Mouse (Mus musculus) CD4-positive naive resting alpha-beta T cell, adult 76 days (primary cell): ENCODE results near the gene Ephx4. TPM values are rescaled to one million over a fixed set of nuclear protein-coding genes. Genes with fewer than 3 reads are reported as not detected.

ENCODE experiments used
- total RNA-seq: library from RNA; stranded (reverse); gene quantifications from one replicate; pipeline ENCODE4 v1.2.4, GENCODE M21; 2023

Gene Ephx4
- 1.1 TPM for total RNA-seq

DNA sequence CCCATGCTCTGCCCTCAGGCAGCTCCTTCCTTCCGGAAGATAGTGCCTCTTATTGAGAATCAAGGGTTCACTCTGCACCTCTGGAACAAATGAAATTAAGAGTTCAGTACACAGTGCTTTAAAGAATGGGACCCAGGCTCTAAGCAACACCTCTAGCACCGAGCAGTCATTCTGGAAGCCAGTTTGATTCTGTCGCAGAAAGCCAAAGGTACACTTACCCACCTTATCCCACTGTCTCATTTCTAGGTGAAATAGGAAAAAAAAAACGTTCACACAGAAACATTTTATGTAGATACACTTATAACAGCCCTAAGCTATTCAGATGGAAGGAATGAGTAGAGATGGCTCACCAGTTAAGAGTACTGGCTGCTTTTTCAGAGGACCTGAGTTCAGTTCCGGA lies at the start of gene Ephx4:
Gene Ephx4 (plus strand): TSS at position 301 of the 400 bp plus-strand sequence.

DNA sequence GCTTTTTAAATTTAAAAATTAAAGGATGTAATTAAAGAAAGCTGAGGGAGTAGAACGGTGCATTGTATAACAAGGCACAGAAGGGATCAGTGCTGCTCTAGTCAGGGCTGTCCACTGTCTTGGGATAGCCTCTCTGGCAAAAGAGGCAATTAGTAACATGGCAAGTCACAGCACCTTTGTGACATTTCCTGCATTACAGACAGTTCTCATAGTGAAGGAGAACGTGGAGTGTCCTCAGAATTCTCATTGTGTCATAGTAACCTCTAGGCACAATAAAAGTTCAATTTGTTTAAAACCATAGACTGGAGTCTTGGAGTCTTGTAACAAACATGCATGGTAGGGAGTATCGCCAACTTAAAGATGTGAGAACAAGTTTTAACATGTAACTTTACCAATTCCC lies 28.7 kb downstream of the Ephx4 start, which contains the start of gene Lpcat2b:
Gene Lpcat2b (plus strand): TSS at position 301 of the 400 bp plus-strand sequence.

DNA sequence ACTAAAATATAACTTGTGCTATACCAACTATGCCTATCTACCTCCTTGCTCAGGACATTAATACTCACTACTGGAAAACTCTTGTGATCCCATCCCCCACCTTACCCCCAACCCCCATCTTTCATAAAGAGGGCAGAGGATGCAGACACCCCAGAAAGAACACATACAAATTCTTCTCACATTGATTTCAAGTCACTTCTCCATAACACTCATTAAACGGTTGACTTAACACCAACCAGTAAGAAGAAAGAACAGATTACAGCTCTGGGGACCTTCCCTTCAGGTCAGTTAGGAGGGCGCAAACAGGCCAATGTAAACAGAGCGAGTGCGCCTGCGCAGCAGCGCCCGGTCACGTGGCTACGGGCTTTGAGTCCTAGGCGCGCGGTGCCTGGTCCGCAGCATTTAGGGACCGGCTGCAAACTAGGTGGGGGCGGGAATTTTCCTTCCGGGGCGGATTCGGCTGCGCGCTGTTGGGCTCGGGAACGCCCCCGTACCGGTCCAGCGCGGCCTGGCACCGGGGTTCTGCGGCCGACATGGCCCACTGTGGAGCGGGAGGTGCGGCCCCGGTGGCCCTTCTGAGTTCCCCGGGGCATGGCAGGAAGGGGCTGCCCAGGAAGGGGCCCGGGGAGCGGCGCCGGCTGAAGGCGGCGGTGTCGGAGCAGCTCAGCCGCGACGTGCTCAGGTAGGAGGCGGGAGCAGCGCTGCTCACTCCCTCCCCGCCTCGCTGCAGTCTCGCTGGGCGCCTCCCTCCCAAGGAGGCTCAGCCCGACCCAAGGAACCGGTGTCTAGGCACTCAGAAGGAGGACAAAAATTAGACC lies 35.1 kb downstream of the Ephx4 start, which contains the start of gene Btbd8:
Gene Btbd8 (plus strand): TSS at position 534 of the 818 bp plus-strand sequence.

Other genes starting within 250 kb of the Ephx4 start
- 98.9 TPM for gene Tgfbr3, start 113.1 kb upstream of the Ephx4 start, total RNA-seq
- 1.5 TPM for gene Brdt, start 71.6 kb upstream of the Ephx4 start, total RNA-seq
- not detected for gene Lpcat2b, start 28.8 kb downstream of the Ephx4 start, total RNA-seq
- 10.2 TPM for gene Btbd8, start 35.3 kb downstream of the Ephx4 start, total RNA-seq
- gene Gm42669, start 104.9 kb downstream of the Ephx4 start, total RNA-seq, result 0.47 TPM
- not detected for gene 1700028K03Rik, start 132.0 kb downstream of the Ephx4 start, total RNA-seq
- 26.1 TPM for gene Rpap2, start 194.6 kb downstream of the Ephx4 start, total RNA-seq
- 10.9 TPM for gene Glmn, start 195.2 kb downstream of the Ephx4 start, total RNA-seq